9 mouse cellular contexts compared by ENCODE assay signal in the genomic region with DNA sequence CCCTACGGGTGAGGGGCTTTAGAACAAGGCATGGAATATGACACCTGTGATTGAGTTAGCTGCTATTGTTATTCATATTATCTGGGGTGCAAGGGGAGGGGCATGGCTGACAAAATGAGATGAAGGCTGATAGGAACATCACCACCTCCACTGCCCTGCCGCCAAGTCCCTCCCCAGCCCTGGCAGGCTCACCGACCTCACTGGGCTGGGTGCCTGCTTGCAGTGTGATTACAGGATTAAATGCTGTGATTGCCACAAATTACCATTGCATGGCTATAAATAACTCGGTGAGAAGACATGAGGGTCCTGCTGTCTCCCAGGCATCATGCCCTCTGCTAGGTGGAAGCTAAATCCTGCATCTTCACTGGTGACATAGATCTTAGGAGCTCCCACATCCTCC.
DNase-seq lines count a peak whose midpoint lies in the region.
"Had no signal": no experiment of that assay in that cellular context is flagged by ENCODE, and none has a peak within 500 bp of the region (broad histone marks: within the 10 kb centered on the region; RNA-seq: fewer than 3 reads in every experiment).

No protein-coding gene starts in this region.

- DNase-seq in heart, adult 11 months = peak; percentile 91
- DNase-seq in heart, adult 9 months (ENCODE audit: low spot score in 2 of 2) = no peak
- peak; percentile 57 to 61 for DNase-seq in right cerebral cortex, postnatal 10 days (ENCODE audit: low spot score in 2 of 2)
- DNase-seq in right cerebral cortex, adult 2 months (ENCODE audit: low spot score in 2 of 2) = no peak
- peak; percentile 89 to 92 for DNase-seq in cerebellum, postnatal 14 days
- DNase-seq in spleen, adult 12 weeks (ENCODE audit: low spot score) = no peak
- DNase-seq in lung, postnatal 10 days = no peak
- DNase-seq: kidney, adult 9 months; thymus, postnatal 4 days had no signal

Comparison
In these comparisons a context has a peak if more than half of its experiments do, and no peak if none do; other contexts are left out.
1. DNase-seq: peak in heart, adult 11 months (single experiment), right cerebral cortex, postnatal 10 days (2 of 2) and cerebellum, postnatal 14 days (2 of 2); none in heart, adult 9 months (0 of 2), right cerebral cortex, adult 2 months (0 of 2), spleen, adult 12 weeks (single experiment) and lung, postnatal 10 days (single experiment).